ENCODE assay signal across 9 mouse cellular contexts in genomic region chr1:190481071-190481470, GRCm38 (mm10).
"Had no signal": no experiment of that assay in that cellular context is flagged by ENCODE, and none has a peak within 500 bp of the region (broad histone marks: within the 10 kb centered on the region; RNA-seq: fewer than 3 reads in every experiment).

No protein-coding gene starts in this region.

- DNase-seq: gastrocnemius, postnatal 14 days; gastrocnemius, postnatal 36 days; heart, adult 2 months; heart, postnatal 14 days; kidney, adult 11 months; kidney, postnatal 36 days; layer of hippocampus, adult 9-11 months; layer of hippocampus, postnatal 36 days; left cerebral cortex, postnatal 4 days had no signal
